Mouse (Mus musculus) brain, embryonic 14.5 days (tissue): ENCODE data around the gene Wfdc1.

Experiments
- CTCF ChIP-seq: fragments of 200-500 bp; IDR thresholded peaks from 2 replicates; pipeline ENCODE4 v1.5.1; 2012; ENCODE audit warnings: inconsistent platforms, mild to moderate bottlenecking, moderate library complexity, borderline replicate concordance; ENCODE audit not compliant: insufficient read depth, insufficient read length; ENCODE audit errors: extremely low read depth
- POLR2A ChIP-seq: fragments of 200-500 bp; IDR thresholded peaks from 2 replicates; pipeline ENCODE4 v1.6.1; 2012; ENCODE audit warnings: mild to moderate bottlenecking, inconsistent platforms, borderline replicate concordance; ENCODE audit not compliant: poor library complexity, insufficient read depth, insufficient read length, severe bottlenecking; ENCODE audit errors: extremely low read depth

DNA sequence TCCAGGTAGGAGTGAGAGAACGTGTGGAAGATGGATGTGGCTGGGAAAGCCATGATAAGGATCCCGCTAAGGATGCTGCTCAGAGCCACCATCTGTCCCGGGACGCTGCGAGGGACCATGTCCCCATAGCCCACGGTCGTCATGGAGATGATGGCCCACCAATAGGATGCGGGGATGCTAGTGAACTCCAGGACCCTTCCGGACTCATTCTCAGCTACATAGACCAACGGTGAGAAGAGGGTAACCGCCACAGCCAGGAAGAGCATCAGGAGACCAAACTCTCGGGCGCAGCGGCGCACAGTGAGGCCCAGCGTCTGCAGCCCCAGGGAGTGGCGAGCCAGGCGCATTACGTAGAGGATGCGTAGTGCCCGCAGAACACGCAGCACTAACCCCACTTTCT is 40.4 kb upstream of the Wfdc1 start:
- TF ChIP-seq POLR2A (no peak), CTCF (no peak)
